Mouse (Mus musculus): ENCODE results near the gene Sf1.

Gene Sf1

DNA sequence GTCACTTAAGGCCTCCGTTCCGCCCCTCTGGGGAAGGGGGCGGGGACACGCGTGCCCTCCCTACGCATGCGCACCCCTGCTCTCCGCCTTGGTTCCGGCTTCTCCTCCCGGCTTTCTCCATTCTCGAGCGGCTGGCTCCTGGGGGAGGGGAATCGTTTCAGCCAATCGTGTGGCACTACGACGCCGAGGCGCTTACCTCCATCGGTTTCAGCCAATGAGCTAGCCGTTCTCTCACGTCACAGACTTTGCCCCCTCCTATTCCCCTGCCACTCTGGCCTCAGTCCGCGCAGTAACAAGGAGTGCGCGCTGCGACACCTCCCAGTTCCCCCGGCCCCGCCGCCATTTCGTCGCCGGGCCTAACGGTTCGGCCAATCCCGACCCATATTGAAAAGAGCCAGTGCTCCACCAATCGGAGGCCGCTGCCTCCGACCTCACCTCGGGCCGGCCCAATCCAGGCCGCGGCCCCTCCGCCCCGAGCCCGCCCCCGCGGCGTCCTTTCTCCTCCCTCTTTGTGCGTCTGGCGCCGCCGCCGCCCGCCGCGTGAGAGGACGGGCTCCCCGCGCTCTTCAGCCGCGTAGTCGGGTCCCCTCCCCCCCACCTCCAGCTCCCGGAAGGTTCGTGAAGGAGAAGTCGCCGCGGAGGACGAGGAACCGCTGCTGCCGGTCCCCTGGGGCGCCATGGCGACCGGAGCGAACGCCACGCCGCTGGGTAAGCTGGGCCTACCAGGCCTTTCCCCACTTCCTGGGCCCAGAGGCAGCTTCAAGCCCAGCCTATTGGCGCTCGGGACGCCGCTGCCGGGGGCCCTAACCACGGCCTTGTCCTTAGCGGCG lies at the start of gene Sf1:
Gene Sf1 (plus strand): TSS at position 280 of the 830 bp plus-strand sequence.
- peak; percentile 100 for DNase-seq (ENCODE audit: low spot score)

DNA sequence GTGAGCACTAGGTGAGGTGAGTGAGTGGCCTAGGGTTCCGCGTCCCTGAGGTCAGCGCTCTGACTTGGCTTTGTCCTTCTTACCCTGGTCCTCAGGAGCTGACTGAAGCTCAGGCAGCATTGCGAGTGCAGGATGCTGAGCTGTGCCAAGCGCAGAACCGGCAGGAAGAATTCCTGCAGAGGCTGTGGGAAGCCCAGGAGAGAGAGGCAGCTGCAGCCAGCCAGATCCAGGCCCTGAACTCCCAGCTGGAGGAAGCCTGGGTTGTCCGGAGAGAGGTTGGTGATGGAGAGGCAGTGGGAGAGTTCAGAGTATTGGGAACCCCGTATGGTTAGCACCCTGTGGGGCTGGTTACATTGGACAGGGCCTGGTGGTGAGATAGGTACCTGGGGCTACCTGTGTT lies 49.7 kb upstream of the Sf1 start:
- no peak for DNase-seq (ENCODE audit: low spot score)

DNA sequence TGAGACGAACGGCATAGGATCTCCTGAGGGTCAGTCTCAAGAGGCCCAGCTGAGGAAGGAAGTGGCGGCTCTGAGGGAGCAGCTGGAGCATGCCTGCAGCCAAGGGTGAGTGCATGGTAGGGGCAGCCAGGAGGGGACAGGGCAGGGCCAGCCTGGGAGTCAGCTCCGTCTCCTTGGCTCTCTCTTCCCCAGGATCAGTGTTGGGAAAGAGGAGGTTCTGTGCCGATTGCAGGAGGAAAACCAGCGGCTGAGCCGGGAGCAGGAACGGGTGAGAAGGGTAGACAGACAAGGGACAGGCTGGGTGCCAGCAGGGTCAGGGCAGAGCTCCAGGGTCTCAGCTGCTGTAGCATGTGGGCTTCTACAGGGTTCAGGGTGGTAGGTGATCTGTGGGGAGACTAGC lies 49.0 kb upstream of the Sf1 start:
- no peak for DNase-seq (ENCODE audit: low spot score)

DNA sequence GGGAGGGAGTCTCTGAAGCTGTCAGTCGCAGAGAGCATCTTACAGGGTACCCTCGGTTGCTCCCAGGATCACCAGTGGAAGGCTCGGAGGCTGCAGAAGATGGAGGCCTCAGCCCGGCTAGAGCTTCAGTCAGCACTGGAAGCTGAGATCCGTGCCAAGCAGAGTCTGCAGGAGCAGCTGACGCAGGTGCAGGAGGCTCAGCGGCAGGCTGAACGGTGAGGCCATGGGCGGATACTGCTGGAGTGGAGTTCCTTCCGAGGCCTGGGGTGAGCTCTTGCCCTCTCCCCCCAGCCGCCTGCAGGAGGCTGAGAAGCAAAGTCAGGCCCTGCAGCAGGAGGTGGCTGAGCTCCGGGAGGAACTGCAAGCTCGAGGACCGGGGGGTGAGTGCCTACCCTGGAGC lies 47.9 kb upstream of the Sf1 start:
- no peak for DNase-seq (ENCODE audit: low spot score)

DNA sequence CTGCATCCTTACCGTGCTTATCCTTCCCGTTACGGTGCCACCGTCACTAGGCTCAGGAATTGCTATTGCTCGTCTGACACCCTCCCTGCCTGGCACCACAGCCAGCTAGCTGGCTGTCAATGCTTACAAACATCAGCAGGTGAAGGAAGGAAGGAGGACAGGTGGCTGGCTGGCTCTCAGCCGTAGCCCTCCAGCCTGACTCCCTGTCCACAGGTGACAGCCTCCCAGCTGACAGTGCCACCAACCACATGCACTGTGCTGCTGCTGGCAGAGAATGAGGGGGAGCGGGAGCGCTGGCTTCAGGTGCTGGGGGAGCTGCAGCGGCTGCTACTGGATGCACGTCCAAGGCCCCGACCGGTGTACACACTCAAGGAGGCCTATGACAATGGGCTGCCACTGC lies 45.3 kb upstream of the Sf1 start:
- no peak for DNase-seq (ENCODE audit: low spot score)

DNA sequence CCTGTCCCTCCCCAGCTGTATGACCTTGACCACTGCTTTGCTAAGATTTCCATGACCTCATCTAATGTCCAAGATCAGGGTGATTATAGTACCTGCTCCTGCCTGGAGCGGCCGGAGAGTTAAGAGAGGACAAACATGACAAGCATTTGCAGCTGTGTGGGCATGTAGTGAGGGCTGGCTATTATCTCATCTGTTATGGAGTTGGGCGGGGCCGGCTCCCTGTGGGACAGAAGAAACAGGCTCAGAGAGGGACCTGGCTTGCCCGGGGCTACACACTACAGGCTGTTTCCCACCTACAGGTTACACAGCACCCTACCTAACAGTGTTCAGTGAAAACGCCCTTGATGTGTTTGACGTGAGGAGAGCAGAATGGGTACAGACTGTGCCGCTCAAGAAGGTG lies 42.1 kb upstream of the Sf1 start:
- DNase-seq (ENCODE audit: low spot score) = no peak

DNA sequence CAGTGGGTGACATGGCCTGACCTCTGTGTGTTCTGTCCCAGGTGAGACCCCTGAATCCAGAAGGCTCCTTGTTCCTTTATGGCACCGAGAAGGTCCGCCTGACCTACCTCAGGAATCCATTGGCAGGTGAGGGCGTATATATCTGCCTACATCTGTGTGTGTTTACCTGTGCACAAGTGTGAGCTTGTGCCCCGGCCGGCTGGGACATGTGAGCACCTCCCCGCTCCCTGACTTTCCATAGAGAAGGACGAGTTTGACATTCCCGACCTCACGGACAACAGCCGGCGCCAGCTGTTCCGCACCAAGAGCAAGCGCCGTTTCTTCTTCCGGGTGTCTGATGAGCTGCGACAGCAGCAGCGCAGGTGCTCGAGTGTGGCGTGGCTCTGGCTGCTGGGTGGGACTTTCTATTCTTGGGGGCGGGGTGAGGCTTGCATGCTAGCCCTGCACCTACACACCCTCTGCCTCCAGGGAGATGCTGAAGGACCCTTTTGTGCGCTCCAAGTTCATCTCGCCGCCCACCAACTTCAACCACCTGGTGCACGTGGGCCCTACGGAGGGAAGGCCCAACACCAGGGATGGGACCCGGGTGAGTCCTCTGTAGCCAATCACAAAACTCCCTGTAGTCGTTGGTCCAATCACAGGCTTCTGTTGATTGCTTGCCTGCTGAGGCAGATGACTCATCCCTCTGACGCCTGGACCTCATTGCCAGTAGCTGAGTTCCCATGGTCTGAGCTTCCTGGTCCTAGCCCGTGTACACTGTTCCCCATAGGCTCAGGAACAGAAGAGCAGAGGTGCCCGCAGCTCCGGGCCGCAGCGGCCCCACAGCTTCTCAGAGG lies 41.5 kb upstream of the Sf1 start:
- no peak for DNase-seq (ENCODE audit: low spot score)

DNA sequence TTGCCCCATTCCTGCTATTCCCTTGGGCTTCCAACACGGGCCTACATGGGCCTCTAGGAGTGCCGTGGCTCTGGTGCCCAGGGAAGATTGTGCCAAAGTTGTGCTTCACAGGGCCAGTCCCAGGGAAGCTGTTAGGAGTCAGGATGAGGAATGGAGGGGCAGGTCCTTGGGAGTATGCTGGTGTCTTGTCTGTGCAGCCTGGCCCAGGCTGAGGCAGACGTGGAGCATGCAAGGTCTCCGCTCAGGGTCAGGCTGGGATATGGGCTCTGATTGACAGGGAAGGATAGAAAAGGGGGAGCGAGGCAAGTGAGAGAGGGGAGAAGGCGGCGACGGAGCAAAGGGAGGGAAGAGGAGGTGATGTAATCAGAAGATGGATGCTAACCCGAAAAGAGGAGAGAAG lies 38.7 kb upstream of the Sf1 start:
- DNase-seq (ENCODE audit: low spot score) = no peak

DNA sequence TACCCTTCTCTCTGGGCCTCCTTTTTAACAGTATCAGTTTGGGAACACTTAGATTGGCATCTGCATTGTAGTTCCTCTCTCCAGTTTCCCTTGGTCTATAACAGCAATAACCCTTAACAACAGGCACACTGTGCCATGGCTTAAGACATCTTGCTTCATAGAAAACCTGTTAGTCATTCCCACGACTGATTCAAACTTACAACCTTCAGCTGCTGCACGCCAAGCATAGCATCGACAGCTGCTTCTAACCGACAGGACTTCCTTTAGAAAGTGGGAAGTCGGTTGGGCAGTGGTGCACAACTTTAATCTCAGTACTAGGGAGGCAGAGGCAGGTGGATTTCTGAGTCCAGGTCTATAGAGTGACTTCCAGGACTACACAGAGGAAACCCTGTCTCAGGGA lies 32.3 kb upstream of the Sf1 start:
- no peak for DNase-seq (ENCODE audit: low spot score)

DNA sequence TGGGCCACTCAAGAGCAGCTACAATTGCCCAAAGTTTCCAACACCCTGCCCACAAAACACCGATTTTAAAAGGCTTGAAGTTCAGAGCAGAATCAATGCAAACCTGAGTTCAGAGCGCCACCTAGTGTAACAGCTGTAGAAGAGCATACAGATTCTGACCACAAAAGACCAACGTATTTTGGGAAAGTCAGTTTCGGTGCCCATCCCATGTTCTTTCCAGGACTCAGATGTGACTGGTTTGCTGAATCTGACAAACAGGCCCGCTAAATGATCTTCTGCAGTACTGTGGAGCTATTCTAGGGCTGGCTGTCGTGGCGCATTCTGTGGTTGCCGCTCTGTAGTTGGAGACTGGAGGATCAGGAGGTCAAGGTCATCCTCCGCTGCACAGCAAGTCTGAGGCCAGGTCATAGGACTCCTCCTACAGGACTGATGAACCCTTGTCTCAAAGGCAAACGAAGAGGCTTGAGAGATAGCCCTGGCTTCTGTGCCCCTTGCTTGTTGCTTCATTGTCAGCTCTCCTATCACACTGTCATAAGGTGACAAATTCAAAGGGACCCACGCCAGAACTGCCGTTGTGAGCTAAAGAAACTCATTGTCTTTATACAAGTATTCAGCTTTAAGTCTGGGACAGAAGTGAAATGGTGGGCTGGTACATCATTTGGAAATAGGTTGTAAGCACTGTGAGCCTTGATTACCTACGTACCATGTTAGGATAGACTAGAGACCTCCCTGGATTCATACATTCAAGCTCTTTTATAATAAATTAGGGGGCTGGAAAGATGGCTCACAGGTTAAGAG lies 31.6 kb upstream of the Sf1 start:
- peak; percentile 71 for DNase-seq (ENCODE audit: low spot score)

DNA sequence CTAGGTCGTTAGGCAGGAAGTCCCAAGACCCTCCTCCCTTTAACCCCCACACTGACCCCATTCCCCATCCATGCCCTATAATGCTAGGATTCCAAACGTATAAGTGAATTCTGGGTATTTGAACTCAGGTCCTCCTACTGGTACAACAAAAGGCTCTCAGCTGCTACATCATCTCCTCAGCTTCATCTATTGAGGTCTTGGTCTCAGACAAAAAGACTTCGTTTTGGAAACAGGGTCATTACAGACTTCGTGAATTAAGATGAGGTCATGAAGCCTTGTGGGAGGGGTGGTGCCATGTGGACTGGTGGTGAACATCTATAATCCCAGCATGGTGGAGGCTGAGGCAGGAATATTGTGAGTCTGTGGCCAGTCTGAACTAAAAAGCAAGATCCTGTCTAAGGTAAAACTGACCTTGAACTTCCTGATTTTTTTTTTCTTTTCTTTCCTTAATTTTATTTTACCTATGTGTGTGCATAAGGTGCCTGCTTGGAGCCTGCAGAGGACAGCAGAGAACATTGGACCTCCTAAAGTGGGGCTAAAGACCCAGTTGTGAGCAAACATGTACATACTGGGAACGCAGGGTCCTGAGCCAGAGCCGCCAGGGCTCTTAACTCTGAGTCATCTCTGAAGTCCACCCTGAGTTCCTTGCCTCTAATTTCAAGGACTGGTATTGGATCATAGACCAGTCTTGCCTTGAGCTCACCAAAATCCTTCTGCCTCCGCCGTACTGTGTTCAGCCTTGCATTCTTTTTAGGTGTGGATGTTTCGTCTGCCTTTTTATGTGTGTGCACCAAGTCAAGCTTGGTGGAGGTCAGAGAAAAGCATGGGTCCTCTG lies 29.5 kb upstream of the Sf1 start:
- no peak for DNase-seq (ENCODE audit: low spot score)

DNA sequence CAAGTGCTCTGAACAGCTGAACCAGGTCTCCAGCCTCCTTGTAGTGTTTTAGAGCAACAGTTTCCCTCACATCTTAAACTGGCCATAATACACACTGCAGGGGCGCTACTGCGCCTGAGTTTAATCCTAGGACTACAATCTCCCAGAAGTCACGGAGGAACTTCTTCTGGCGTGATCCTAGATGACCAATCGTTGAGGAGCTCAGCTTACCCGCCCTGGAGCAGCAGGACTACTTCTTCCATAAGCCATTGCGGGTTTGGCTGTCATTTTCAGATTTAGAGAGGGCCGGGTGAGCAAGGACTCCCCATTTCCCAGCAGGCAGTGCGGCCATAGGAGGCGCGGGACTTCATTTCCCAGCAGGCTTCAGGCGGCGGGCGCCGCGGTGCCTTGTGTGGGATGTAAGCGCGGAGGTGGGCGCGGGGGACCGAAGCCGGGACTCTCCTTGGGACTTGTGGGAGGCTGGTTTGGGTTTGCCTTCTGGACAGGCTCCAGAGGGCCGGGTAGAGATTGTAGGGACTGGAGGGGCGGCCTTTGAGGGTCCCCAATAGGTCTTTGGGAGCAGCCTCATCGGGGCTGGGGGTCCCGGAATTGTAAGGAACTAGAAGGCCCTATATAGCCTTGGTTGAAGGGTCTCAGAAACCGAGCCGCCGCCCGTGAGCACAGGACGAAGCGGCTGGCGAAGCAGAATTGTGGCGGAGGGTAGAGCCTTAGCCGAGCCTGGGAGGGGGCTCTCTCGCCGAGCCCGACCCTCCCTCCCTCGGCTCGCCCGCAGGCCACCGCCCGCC lies 28.6 kb upstream of the Sf1 start, which contains the start of gene Men1:
Gene Men1 (plus strand): TSS at position 307 of the 785 bp plus-strand sequence.
- DNase-seq (ENCODE audit: low spot score) = peak; percentile 99

DNA sequence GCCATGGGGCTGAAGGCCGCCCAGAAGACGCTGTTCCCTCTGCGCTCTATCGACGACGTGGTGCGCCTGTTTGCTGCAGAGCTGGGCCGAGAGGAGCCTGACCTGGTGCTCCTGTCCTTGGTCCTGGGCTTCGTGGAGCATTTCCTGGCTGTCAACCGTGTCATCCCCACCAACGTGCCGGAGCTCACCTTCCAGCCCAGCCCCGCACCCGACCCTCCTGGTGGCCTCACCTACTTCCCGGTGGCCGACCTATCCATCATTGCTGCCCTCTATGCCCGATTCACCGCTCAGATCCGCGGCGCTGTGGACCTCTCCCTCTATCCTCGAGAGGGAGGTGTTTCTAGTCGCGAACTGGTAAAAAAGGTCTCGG lies 28.0 kb upstream of the Sf1 start:
- DNase-seq (ENCODE audit: low spot score) = no peak

DNA sequence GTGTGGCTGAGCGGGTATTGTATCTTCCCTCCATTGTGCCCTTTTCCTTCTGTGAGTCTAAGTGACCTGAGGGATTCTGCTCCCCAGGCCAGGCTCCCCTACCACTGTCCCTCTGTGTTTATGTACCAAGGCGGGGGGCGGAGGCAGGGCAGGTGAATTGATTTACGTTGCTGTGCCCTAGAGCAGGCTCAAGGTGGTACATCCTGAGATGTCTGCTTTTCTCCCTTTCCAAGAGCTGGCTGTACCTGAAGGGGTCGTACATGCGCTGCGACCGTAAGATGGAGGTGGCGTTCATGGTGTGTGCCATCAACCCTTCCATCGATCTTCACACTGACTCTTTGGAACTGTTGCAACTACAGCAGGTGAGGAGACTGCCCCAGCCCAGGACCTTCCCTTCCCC lies 26.6 kb upstream of the Sf1 start:
- no peak for DNase-seq (ENCODE audit: low spot score)

DNA sequence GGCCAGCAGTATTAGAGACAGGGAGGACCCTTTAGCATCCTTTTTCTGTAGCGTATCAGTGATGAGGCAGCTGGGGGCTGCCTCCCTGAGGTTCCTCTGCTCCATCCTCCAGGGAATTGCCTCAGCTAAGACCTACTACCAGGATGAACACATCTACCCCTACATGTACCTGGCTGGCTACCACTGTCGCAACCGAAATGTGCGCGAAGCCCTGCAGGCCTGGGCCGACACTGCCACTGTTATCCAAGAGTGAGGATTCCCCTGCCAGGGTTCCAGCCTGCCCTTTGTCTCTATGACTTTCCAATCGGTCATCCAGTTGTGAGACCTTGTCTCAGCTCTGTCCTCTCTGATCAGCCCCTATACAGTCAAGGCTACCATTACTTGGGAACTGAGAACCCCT lies 25.3 kb upstream of the Sf1 start:
- no peak for DNase-seq (ENCODE audit: low spot score)

DNA sequence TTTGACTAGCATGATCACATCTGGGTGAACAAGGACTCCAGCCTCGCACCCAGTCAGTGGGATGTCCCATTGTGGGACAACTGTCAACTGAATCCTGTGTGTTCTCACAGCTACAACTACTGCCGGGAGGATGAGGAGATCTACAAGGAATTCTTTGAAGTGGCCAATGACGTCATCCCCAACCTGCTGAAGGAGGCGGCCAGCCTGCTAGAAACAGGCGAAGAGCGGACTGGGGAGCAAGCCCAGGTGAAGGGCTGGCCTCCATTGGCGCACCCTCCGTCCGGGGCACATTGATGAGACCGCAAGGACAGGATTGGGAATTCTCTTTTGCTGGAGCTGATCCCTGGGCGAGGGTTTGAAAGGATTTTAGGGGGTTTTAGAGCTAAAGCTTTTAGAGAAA lies 24.8 kb upstream of the Sf1 start:
- DNase-seq (ENCODE audit: low spot score) = no peak

DNA sequence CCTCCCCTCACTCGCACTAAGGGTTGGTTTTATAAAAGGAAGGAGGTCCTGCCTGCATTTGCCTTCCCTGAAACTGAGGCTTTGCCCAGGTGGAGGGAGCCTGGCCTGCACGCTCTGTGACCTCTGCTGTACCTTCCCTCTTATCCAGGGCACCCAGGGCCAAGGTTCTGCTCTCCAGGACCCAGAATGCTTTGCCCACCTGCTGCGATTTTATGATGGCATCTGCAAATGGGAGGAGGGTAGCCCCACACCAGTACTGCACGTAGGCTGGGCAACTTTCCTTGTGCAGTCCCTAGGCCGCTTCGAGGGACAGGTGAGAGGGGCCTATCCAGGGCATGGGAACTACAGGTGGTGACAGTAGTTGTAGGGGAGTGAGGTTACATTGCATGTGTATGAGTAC lies 24.3 kb upstream of the Sf1 start:
- DNase-seq (ENCODE audit: low spot score) = no peak

DNA sequence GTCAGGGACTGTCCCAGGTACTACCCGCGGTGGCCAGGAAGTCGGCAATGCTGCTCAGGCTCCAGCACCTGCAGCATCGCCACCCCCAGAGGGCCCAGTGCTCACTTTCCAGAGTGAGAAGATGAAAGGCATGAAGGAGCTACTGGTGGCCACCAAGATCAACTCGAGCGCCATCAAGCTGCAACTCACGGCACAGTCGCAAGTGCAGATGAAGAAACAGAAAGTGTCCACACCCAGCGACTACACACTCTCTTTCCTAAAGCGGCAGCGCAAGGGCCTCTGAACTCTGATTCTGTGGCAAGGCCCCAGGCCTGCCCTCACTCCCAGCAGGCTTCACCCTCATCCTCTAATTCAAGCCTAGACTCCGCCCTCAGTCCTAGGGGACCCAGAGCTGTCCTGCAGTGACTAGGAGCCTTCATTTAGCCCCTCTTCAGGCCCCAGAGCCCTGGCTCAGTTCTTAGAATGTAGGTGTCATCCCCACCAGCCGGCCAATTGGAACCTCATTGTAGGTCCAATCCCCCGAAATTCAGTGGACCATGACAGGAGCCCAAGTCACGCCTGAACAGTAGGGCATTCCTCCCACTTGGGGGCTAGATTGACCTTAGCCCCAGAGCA lies 23.5 kb upstream of the Sf1 start:
- no peak for DNase-seq (ENCODE audit: low spot score)

DNA sequence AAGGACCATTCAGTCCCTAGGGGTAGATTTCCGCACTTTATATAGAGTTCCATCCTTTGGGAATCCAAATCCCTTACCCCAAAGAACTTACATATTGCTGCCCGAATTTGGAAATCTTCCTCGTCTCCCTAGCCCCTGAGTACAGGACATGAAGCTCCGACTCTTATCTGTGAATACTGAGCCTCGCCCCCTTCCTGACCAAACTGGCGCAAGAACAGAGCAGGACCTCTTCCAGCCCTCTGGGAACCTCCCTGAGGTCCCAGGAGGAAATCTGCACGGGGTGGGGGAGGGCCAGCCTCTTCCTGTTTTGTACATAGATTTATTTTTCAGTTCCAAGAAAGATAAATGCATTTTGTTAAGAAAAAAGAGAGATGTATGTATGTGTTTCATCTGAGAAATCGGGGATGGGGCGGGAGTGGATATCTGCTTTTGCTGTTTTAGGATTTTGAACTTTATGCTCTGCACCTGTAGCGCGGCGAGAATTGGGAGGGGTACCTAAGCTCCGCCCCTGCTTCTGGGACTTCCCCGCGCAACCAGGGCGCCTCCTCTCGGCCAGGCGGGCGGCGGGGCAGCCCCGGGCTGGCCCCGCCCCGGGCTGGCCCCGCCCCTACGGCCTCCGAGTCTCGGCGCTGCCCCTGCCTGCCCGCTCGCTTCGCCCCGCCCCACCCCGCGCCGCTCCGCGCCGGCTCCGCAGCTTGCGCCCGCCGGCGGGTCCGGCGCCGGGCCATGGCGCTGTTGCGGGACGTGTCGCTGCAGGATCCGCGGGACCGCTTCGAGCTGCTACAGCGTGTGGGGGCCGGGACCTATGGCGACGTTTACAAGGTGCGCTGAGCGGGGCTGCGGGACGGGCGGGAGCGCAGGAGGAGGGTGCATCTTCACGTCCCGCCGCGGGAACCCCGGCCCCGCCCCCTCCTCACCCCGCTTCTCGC lies 22.7 kb upstream of the Sf1 start, which contains the start of gene Map4k2:
Gene Map4k2 (plus strand): TSS at position 612 of the 929 bp plus-strand sequence.
- peak; percentile 75 for DNase-seq (ENCODE audit: low spot score)

Measured in adipocyte (in vitro differentiated cells).